Mouse (Mus musculus) CH12.LX (cell line): Measurements from ENCODE around the gene Dennd2c.

Experiments
- CTCF ChIP-seq, 2 experiments: IDR thresholded peaks in 1 of 2; conservative IDR thresholded peaks in 1 of 2; 2 replicates each; pipeline ENCODE4 v1.5.1; 2011 to 2012; ENCODE audit warnings: low read depth in 2 of 2, low read length in 2 of 2, improper control_type of control experiment in 1 of 2, inconsistent platforms in 1 of 2, mild to moderate bottlenecking in 1 of 2, moderate library complexity in 1 of 2
- ELF1 ChIP-seq: IDR thresholded peaks from 2 replicates; pipeline ENCODE4 v1.6.1; 2014; ENCODE audit warnings: low read depth, mild to moderate bottlenecking, inconsistent platforms, low read length, improper control_type of control experiment
- GABPA ChIP-seq: IDR thresholded peaks from 2 replicates; pipeline ENCODE4 v1.6.1; 2012; ENCODE audit warnings: low read depth, low read length, improper control_type of control experiment, inconsistent platforms; ENCODE audit not compliant: insufficient replicate concordance
- JUN ChIP-seq: IDR thresholded peaks from 2 replicates; pipeline ENCODE4 v1.6.1; 2011; ENCODE audit warnings: low read depth, mild to moderate bottlenecking, low read length, improper control_type of control experiment, moderate library complexity; ENCODE audit not compliant: insufficient read depth
- KAT2A ChIP-seq: IDR thresholded peaks from 2 replicates; pipeline ENCODE4 v1.6.1; 2012; ENCODE audit warnings: low read length, improper control_type of control experiment, inconsistent platforms; ENCODE audit not compliant: insufficient replicate concordance
- MYC ChIP-seq: IDR thresholded peaks from 2 replicates; pipeline ENCODE4 v1.6.1; 2011; ENCODE audit warnings: low read depth, mild to moderate bottlenecking, improper control_type of control experiment, low read length
- NRF1 ChIP-seq: IDR thresholded peaks from 2 replicates; pipeline ENCODE4 v1.6.1; 2014; ENCODE audit warnings: low read depth, mild to moderate bottlenecking, inconsistent platforms, low read length, improper control_type of control experiment, moderate library complexity
- POLR2A ChIP-seq: IDR thresholded peaks from 2 replicates; pipeline ENCODE4 v1.6.1; 2011; ENCODE audit warnings: low read depth, mild to moderate bottlenecking, improper control_type of control experiment, low read length
- SIN3A ChIP-seq: IDR thresholded peaks from 2 replicates; pipeline ENCODE4 v1.6.1; 2012; ENCODE audit warnings: low read length, improper control_type of control experiment, inconsistent platforms
- TCF12 ChIP-seq: IDR thresholded peaks from 2 replicates; pipeline ENCODE4 v1.6.1; 2014; ENCODE audit warnings: low read depth, mild to moderate bottlenecking, inconsistent platforms, low read length, improper control_type of control experiment
- USF1 ChIP-seq: IDR thresholded peaks from 2 replicates; pipeline ENCODE4 v1.6.1; 2014; ENCODE audit warnings: low read depth, mild to moderate bottlenecking, inconsistent platforms, low read length, improper control_type of control experiment

GRCm38 (mm10) chr3:103207749-103208148 lies 105.3 kb downstream of the Dennd2c start:
- no peak for TF ChIP-seq KAT2A
- no peak for TF ChIP-seq USF1
- TF ChIP-seq POLR2A: no peak
- no peak for TF ChIP-seq CTCF (conservative IDR thresholded peaks at IDR 0.05 in 1 of 2, IDR thresholded peaks at IDR 0.05 in 1 of 2; ENCODE audit: low read depth in 2 of 2, low read length in 2 of 2)
- TF ChIP-seq MYC: no peak
- TF ChIP-seq JUN: no peak
- TF ChIP-seq SIN3A: no peak
- TF ChIP-seq TCF12: no peak
- TF ChIP-seq ELF1: no peak
- no peak for TF ChIP-seq NRF1
- no peak for TF ChIP-seq GABPA
